Comparison of ENCODE assay signal across 15 mouse cellular contexts in the genomic region with DNA sequence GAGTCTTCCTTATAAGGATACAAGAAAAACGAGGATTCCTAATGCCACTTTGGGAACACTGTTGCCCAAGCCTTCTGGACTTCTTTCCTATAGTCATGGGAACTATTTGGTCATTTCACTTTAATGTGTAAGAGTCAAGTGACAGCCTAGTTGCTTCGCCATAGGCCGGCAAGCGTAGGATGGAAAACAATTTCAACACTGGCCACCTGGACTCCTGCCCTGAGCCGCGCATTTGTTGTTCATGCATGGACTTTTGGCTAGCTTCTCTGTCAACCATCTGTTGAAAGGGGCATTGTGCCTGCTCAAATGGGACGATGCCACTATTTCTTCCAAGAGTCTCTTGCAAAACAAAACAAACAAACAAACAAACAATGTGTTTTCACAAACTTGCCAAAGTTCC.
DNase-seq lines count a peak whose midpoint lies in the region.
"Had no signal": no experiment of that assay in that cellular context is flagged by ENCODE, and none has a peak within 500 bp of the region (broad histone marks: within the 10 kb centered on the region; RNA-seq: fewer than 3 reads in every experiment).

No protein-coding gene starts in this region.

- DNase-seq in cerebellum, postnatal 14 days: peak; percentile 84
- DNase-seq in cerebellum, adult 8-10 months: no peak
- DNase-seq in left cerebral cortex, postnatal 4 days: peak; percentile 78
- no peak for DNase-seq in left cerebral cortex, postnatal 10 days (ENCODE audit: extremely low spot score in 1 of 2, low spot score in 2 of 2)
- DNase-seq in brain, adult 2 months (ENCODE audit: low read depth, low spot score): peak; percentile 1
- DNase-seq in gastrocnemius, postnatal 4 days (ENCODE audit: low spot score in 2 of 2): peak; percentile 23 to 64
- no peak for DNase-seq in adrenal gland, adult 2 months
- DNase-seq: adrenal gland, adult 8-10 months; B cell, adult 2 months; kidney, adult 8-10 months; kidney, postnatal 36 days; liver, embryonic 13.5 days; lung, postnatal 4 days; retina, postnatal 1 day; thymus, adult 2 months had no signal

- intact Hi-C loops in left cerebral cortex, postnatal 4 days (cut with DNase I): loop anchor here (5.0 kb wide), 2 partner anchors 228 to 593 kb away; a partner anchor contains a TSS
- intact Hi-C loops in left cerebral cortex, postnatal 10 days (cut with DNase I): loop anchor here (2.0 to 10.0 kb wide), 3 partner anchors 279 to 593 kb away; a partner anchor contains a TSS

Comparison
In these comparisons a context has a peak if more than half of its experiments do, and no peak if none do; other contexts are left out.
1. DNase-seq: peak in cerebellum, postnatal 14 days (2 of 2), left cerebral cortex, postnatal 4 days (single experiment), brain, adult 2 months (single experiment) and gastrocnemius, postnatal 4 days (2 of 2); none in cerebellum, adult 8-10 months (single experiment), left cerebral cortex, postnatal 10 days (0 of 2) and adrenal gland, adult 2 months (single experiment).